Mouse (Mus musculus): ENCODE measurements around the gene Hoxa7. TPM values are rescaled to one million over a fixed set of nuclear protein-coding genes. Genes with fewer than 3 reads are reported as not detected.

The Hoxa7 gene
- polyA plus RNA-seq, 1 experiment from 2014 or later, result 0.34 TPM

GRCm38 (mm10) chr6:52235267-52235666, 13.6 kb upstream of the Hoxa7 start:
- DNase-seq (ENCODE audit: low spot score), result no peak
- H3K9me3 ChIP-seq (replicated peaks; ENCODE audit: control insufficient read depth, low read length), result no peaks in the 10 kb centered on the region
- no peaks in the 10 kb centered on the region for H3K36me3 ChIP-seq (replicated peaks; ENCODE audit: control insufficient read depth, insufficient read depth, low read depth, low read length)
- no peak overlapping the region for H3K4me2 ChIP-seq (ENCODE audit: low read depth, low read length)
- peaks cover 90% of the 10 kb centered on the region for H3K27me3 ChIP-seq (ENCODE audit: control insufficient read depth, insufficient read depth, low read length)
- no peak overlapping the region for H3K27ac ChIP-seq (replicated peaks; ENCODE audit: low read depth, low read length)
- no peak for ATAC-seq (replicated peaks; ENCODE audit: insufficient number of reproducible peaks, low FRiP score, low TSS enrichment, low read depth)
- no peak overlapping the region for H3K9ac ChIP-seq (replicated peaks; ENCODE audit: low read length)
- no peak overlapping the region for H3K4me3 ChIP-seq (ENCODE audit: low read depth, low read length)
- H3K4me1 ChIP-seq (ENCODE audit: control insufficient read depth, insufficient read depth, low read length), result 0 out of 2 replicates have a peak, but pooled peaks cover 3% of the 10 kb centered on the region
- WGBS, result 25% methylated on average over 9 of the region's 9 CpGs

GRCm38 (mm10) chr6:52234428-52235140, 12.9 kb upstream of the Hoxa7 start:
- WGBS, result under 1% methylated on average over 60 of the region's 68 CpGs
- Histone ChIP-seq H3K4me3 (ENCODE audit: low read depth, low read length) (no peak overlapping the region), H3K9ac (replicated peaks; ENCODE audit: low read length) (no peak overlapping the region), H3K9me3 (replicated peaks; ENCODE audit: control insufficient read depth, low read length) (no peaks in the 10 kb centered on the region), H3K4me1 (ENCODE audit: control insufficient read depth, insufficient read depth, low read length) (no peaks in the 10 kb centered on the region), H3K4me2 (ENCODE audit: low read depth, low read length) (no peak overlapping the region), H3K27me3 (ENCODE audit: control insufficient read depth, insufficient read depth, low read length) (peaks cover 90% of the 10 kb centered on the region), H3K27ac (replicated peaks; ENCODE audit: low read depth, low read length) (no peak overlapping the region), H3K36me3 (replicated peaks; ENCODE audit: control insufficient read depth, insufficient read depth, low read depth, low read length) (no peaks in the 10 kb centered on the region)
- no peak for DNase-seq (ENCODE audit: low spot score)
- no peak for ATAC-seq (replicated peaks; ENCODE audit: insufficient number of reproducible peaks, low FRiP score, low TSS enrichment, low read depth)

- ATAC-seq (replicated peaks; ENCODE audit: insufficient number of reproducible peaks, low FRiP score, low TSS enrichment, low read depth), result no peak
- Histone ChIP-seq H3K27me3 (ENCODE audit: control insufficient read depth, insufficient read depth, low read length) (peaks cover 92% of the 10 kb centered on the region), H3K9me3 (replicated peaks; ENCODE audit: control insufficient read depth, low read length) (no peaks in the 10 kb centered on the region), H3K4me1 (ENCODE audit: control insufficient read depth, insufficient read depth, low read length) (no peaks in the 10 kb centered on the region), H3K4me3 (ENCODE audit: low read depth, low read length) (no peak overlapping the region), H3K9ac (replicated peaks; ENCODE audit: low read length) (no peak overlapping the region), H3K36me3 (replicated peaks; ENCODE audit: control insufficient read depth, insufficient read depth, low read depth, low read length) (no peaks in the 10 kb centered on the region), H3K4me2 (ENCODE audit: low read depth, low read length) (no peak overlapping the region), H3K27ac (replicated peaks; ENCODE audit: low read depth, low read length) (no peak overlapping the region)
- under 1% methylated on average over 64 of the region's 70 CpGs for WGBS
- no peak for DNase-seq (ENCODE audit: low spot score)
Observed at GRCm38 (mm10) chr6:52233546-52234427, 12.1 kb upstream of the Hoxa7 start.

GRCm38 (mm10) chr6:52232984-52233545, 11.4 kb upstream of the Hoxa7 start:
- DNase-seq (ENCODE audit: low spot score), result no peak
- Histone ChIP-seq H3K36me3 (replicated peaks; ENCODE audit: control insufficient read depth, insufficient read depth, low read depth, low read length) (no peaks in the 10 kb centered on the region), H3K9me3 (replicated peaks; ENCODE audit: control insufficient read depth, low read length) (no peaks in the 10 kb centered on the region), H3K27ac (replicated peaks; ENCODE audit: low read depth, low read length) (no peak overlapping the region), H3K9ac (replicated peaks; ENCODE audit: low read length) (no peak overlapping the region), H3K4me2 (ENCODE audit: low read depth, low read length) (no peak overlapping the region), H3K4me3 (ENCODE audit: low read depth, low read length) (no peak overlapping the region), H3K27me3 (ENCODE audit: control insufficient read depth, insufficient read depth, low read length) (peaks cover 91% of the 10 kb centered on the region), H3K4me1 (ENCODE audit: control insufficient read depth, insufficient read depth, low read length) (no peaks in the 10 kb centered on the region)
- WGBS, result 2% methylated on average over 23 of the region's 23 CpGs
- ATAC-seq (replicated peaks; ENCODE audit: insufficient number of reproducible peaks, low FRiP score, low TSS enrichment, low read depth), result no peak

- Histone ChIP-seq H3K27ac (replicated peaks; ENCODE audit: low read depth, low read length) (no peak overlapping the region), H3K4me2 (ENCODE audit: low read depth, low read length) (no peak overlapping the region), H3K36me3 (replicated peaks; ENCODE audit: control insufficient read depth, insufficient read depth, low read depth, low read length) (no peaks in the 10 kb centered on the region), H3K9ac (replicated peaks; ENCODE audit: low read length) (no peak overlapping the region), H3K27me3 (ENCODE audit: control insufficient read depth, insufficient read depth, low read length) (peaks cover 90% of the 10 kb centered on the region), H3K4me3 (ENCODE audit: low read depth, low read length) (no peak overlapping the region), H3K4me1 (ENCODE audit: control insufficient read depth, insufficient read depth, low read length) (no peaks in the 10 kb centered on the region), H3K9me3 (replicated peaks; ENCODE audit: control insufficient read depth, low read length) (no peaks in the 10 kb centered on the region)
- no peak for ATAC-seq (replicated peaks; ENCODE audit: insufficient number of reproducible peaks, low FRiP score, low TSS enrichment, low read depth)
- 1% methylated on average over 18 of the region's 18 CpGs for WGBS
- DNase-seq (ENCODE audit: low spot score), result peak; percentile 64
Observed at GRCm38 (mm10) chr6:52232568-52232965, 10.9 kb upstream of the Hoxa7 start.

- Histone ChIP-seq H3K4me1 (ENCODE audit: control insufficient read depth, insufficient read depth, low read length) (no peaks in the 10 kb centered on the region), H3K27ac (replicated peaks; ENCODE audit: low read depth, low read length) (no peak overlapping the region), H3K27me3 (ENCODE audit: control insufficient read depth, insufficient read depth, low read length) (peaks cover 90% of the 10 kb centered on the region), H3K9me3 (replicated peaks; ENCODE audit: control insufficient read depth, low read length) (no peaks in the 10 kb centered on the region), H3K9ac (replicated peaks; ENCODE audit: low read length) (no peak overlapping the region), H3K4me2 (ENCODE audit: low read depth, low read length) (no peak overlapping the region), H3K36me3 (replicated peaks; ENCODE audit: control insufficient read depth, insufficient read depth, low read depth, low read length) (no peaks in the 10 kb centered on the region), H3K4me3 (ENCODE audit: low read depth, low read length) (no peak overlapping the region)
- WGBS, result under 1% methylated on average over 18 of the region's 18 CpGs
- no peak for ATAC-seq (replicated peaks; ENCODE audit: insufficient number of reproducible peaks, low FRiP score, low TSS enrichment, low read depth)
- no peak for DNase-seq (ENCODE audit: low spot score)
Observed at GRCm38 (mm10) chr6:52231885-52232567, 10.4 kb upstream of the Hoxa7 start.

- H3K27me3 ChIP-seq (ENCODE audit: control insufficient read depth, insufficient read depth, low read length), result peaks cover 88% of the 10 kb centered on the region
- no peak within 1 kb of the TSS for H3K9ac ChIP-seq (replicated peaks; ENCODE audit: low read length)
- 1% methylated on average over 24 of the region's 36 CpGs for WGBS
- DNase-seq (ENCODE audit: low spot score) (no peak), ATAC-seq (replicated peaks; ENCODE audit: insufficient number of reproducible peaks, low FRiP score, low TSS enrichment, low read depth) (0 out of 2 replicates have a peak, but pooled peaks have one; percentile 41)
- H3K36me3 ChIP-seq (replicated peaks; ENCODE audit: control insufficient read depth, insufficient read depth, low read depth, low read length), result no peaks in the 10 kb centered on the region
- no peaks in the 10 kb centered on the region for H3K9me3 ChIP-seq (replicated peaks; ENCODE audit: control insufficient read depth, low read length)
- H3K4me1 ChIP-seq (ENCODE audit: control insufficient read depth, insufficient read depth, low read length), result no peaks in the 10 kb centered on the region
- H3K4me3 ChIP-seq (ENCODE audit: low read depth, low read length), result no peak within 1 kb of the TSS
- H3K27ac ChIP-seq (replicated peaks; ENCODE audit: low read depth, low read length), result no peak within 1 kb of the TSS
- no peak within 1 kb of the TSS for H3K4me2 ChIP-seq (ENCODE audit: low read depth, low read length)
Observed at GRCm38 (mm10) chr6:52230516-52231165, 9.0 kb upstream of the Hoxa7 start, which contains the start of gene Hoxa9. Gene Hoxa9 (minus strand): TSS chr6:52231089.

All from embryonic facial prominence, embryonic 11.5 days (tissue).